Mouse (Mus musculus) frontal cortex, postnatal 14 days (tissue): ENCODE data around the gene Nsun4.
A peak's percentile ranks its signal among the peaks of the same experiment; 100 is the strongest.

Experiments
- DNase-seq, 2 experiments: peaks; one replicate each; pipeline ENCODE4 v3.0.0; 2022; ENCODE audit warnings: low spot score in 2 of 2

Nsun4 gene

DNA sequence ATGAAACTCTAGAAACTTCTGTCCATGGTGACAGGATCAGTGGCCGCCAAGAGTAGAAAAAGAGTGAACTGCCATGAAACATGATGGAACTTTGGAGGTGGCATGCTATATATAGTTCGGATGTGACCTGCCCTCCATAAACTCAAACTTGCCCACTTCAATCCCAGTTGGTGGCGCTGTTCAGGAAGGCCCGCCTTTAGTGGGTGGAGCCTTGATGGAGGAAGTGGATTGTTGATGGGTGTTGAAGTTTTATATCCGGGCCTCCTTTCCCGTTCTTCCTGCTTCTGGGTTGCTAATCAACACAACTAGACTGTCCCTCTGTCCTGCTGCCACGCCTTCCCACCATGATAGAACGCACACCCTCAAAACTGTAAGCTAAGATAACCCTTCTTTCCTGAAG, 68.7 kb downstream of the Nsun4 start:
- no peak for DNase-seq

DNA sequence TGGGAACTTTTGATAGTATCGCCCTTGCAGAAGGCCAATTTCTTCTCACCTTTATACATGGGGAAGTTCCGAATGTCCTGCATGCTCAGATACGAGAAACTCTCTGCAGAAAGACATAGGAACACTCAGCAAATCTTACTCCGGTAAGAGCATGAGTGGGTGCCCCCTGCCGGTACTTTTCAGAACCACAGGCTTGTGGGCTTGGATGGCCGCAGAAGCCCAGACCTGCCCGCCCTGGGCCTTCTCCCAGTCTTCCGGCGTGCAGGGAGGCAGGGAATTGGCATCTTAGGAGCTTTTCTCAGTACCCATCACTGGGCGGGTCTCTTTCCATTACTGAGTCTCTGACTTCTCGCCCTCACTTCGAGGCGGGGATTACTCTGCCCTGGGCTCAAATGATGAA, 69.6 kb downstream of the Nsun4 start:
- DNase-seq: peak in 1 of 2 experiments; percentile 85
